Mouse (Mus musculus) C2C12 (cell line): ENCODE data around the gene Spout1.

Experiments used
- CEBPB ChIP-seq: IDR thresholded peaks from one replicate; pipeline ENCODE4 v1.6.1; 2011; ENCODE audit warnings: low read depth, mild to moderate bottlenecking, control low read depth, moderate library complexity
- CTCF ChIP-seq: IDR thresholded peaks from one replicate; pipeline ENCODE4 v1.5.1; 2011; ENCODE audit not compliant: control insufficient read depth, insufficient read depth, insufficient read length
- USF1 ChIP-seq: IDR thresholded peaks from one replicate; pipeline ENCODE4 v1.6.1; 2011; ENCODE audit warnings: low read depth, mild to moderate bottlenecking, control low read depth, moderate library complexity

- TF ChIP-seq CTCF (no peak), USF1 (no peak), CEBPB (no peak)
Measured at GRCm38 (mm10) chr2:30134928-30135620, 43.2 kb downstream of the Spout1 start.
